Mouse (Mus musculus) liver, postnatal 0 days (tissue): Measurements from ENCODE around the gene Snapin.

Experiments used
- CTCF ChIP-seq: sonication (generic); IDR thresholded peaks from 2 replicates; pipeline ENCODE4 v1.5.1; 2016; ENCODE audit warnings: antibody characterized with exemption, low read depth
- EP300 ChIP-seq: IDR thresholded peaks from 2 replicates; pipeline ENCODE4 v1.6.1; 2016; ENCODE audit warnings: antibody characterized with exemption, low read depth, mild to moderate bottlenecking

GRCm38 (mm10) chr3:90515789-90516188, 25.0 kb upstream of the Snapin start:
- TF ChIP-seq CTCF (no peak), EP300 (no peak)
